Mouse (Mus musculus) testis, adult 2 months (tissue): ENCODE data around the gene Mthfr. TPM values are rescaled to one million over a fixed set of nuclear protein-coding genes. Genes with fewer than 3 reads are reported as not detected.

Experiments used
- H3K27ac ChIP-seq: fragments of 200-500 bp; 2 replicates; pipeline ENCODE4 v1.5.1; 2012; ENCODE audit warnings: low read depth, low read length; ENCODE audit not compliant: control insufficient read depth, insufficient read depth
- H3K27me3 ChIP-seq: fragments of 200-500 bp; 2 replicates; pipeline ENCODE4 v1.6.1; 2012; ENCODE audit warnings: mild to moderate bottlenecking, low read length, moderate library complexity; ENCODE audit not compliant: control insufficient read depth, insufficient read depth
- H3K36me3 ChIP-seq: fragments of 200-500 bp; 2 replicates; pipeline ENCODE4 v1.6.1; 2012; ENCODE audit warnings: mild to moderate bottlenecking, low read length; ENCODE audit not compliant: control insufficient read depth, insufficient read depth
- H3K4me1 ChIP-seq: fragments of 200-500 bp; 2 replicates; pipeline ENCODE4 v1.6.1; 2012; ENCODE audit warnings: low read length; ENCODE audit not compliant: control insufficient read depth, insufficient read depth
- H3K4me3 ChIP-seq: fragments of 200-500 bp; 2 replicates; pipeline ENCODE4 v1.5.1; 2012; ENCODE audit warnings: low read depth, mild to moderate bottlenecking, low read length, moderate library complexity, mixed read lengths; ENCODE audit not compliant: control insufficient read depth
- CTCF ChIP-seq: fragments of 200-500 bp; IDR thresholded peaks from 2 replicates; pipeline ENCODE4 v1.5.1; 2012; ENCODE audit warnings: low read depth, mild to moderate bottlenecking, inconsistent platforms, low read length, moderate library complexity; ENCODE audit not compliant: control insufficient read depth, insufficient read depth, insufficient replicate concordance
- POLR2A ChIP-seq: fragments of 200-500 bp; IDR thresholded peaks from 2 replicates; pipeline ENCODE4 v1.6.1; 2012; ENCODE audit warnings: low read depth, mild to moderate bottlenecking, inconsistent platforms, low read length, moderate library complexity; ENCODE audit not compliant: control insufficient read depth
- polyA plus RNA-seq: library from polyadenylated mRNA; depleted of rRNA; stranded (reverse); fragments of >200 nt; gene quantifications from 2 replicates; pipeline ENCODE4 v1.2.3, GENCODE M21; 2012; rRNA removed

Mthfr gene
- polyA plus RNA-seq, result 31.8 and 34.7 TPM in 2 replicates

GRCm38 (mm10) chr4:148038600-148039253 is at the start of gene Mthfr, which contains the start of gene Clcn6:
Gene Mthfr (plus strand): TSS chr4:148039077.
Gene Clcn6 (minus strand): TSS chr4:148038821.
- no peaks in the 10 kb centered on the region for H3K27me3 ChIP-seq
- peak; percentile 85 for TF ChIP-seq POLR2A
- no peak for TF ChIP-seq CTCF
- H3K4me1 ChIP-seq, result peaks cover 9% of the 10 kb centered on the region
- peak within 1 kb of the TSS; percentile 93 for H3K4me3 ChIP-seq
- peak within 1 kb of the TSS; percentile 91 for H3K27ac ChIP-seq
- no peaks in the 10 kb centered on the region; the same call in none of the 2 replicates for H3K36me3 ChIP-seq

- Histone ChIP-seq H3K36me3 (no peaks in the 10 kb centered on the region), H3K27ac (no peak overlapping the region), H3K4me1 (no peaks in the 10 kb centered on the region), H3K27me3 (no peaks in the 10 kb centered on the region), H3K4me3 (no peak overlapping the region)
- TF ChIP-seq POLR2A, result no peak
- no peak for TF ChIP-seq CTCF
Observed at GRCm38 (mm10) chr4:147993571-147994095, 45.2 kb upstream of the Mthfr start.

GRCm38 (mm10) chr4:147995311-147995710 is 43.6 kb upstream of the Mthfr start:
- Histone ChIP-seq H3K27ac (no peak overlapping the region), H3K4me3 (no peak overlapping the region), H3K36me3 (no peaks in the 10 kb centered on the region), H3K4me1 (no peaks in the 10 kb centered on the region), H3K27me3 (no peaks in the 10 kb centered on the region)
- TF ChIP-seq POLR2A (no peak), CTCF (no peak)

- no peak for TF ChIP-seq POLR2A
- H3K4me3 ChIP-seq, result no peak within 1 kb of the TSS
- H3K36me3 ChIP-seq, result no peaks in the 10 kb centered on the region; the same call in 1 of the 2 replicates
- H3K4me1 ChIP-seq, result no peaks in the 10 kb centered on the region
- no peaks in the 10 kb centered on the region for H3K27me3 ChIP-seq
- no peak within 1 kb of the TSS for H3K27ac ChIP-seq
Observed at GRCm38 (mm10) chr4:148000202-148000772, 38.6 kb upstream of the Mthfr start, which contains the start of gene Nppa. Gene Nppa (plus strand): TSS chr4:148000722.

- TF ChIP-seq CTCF, result no peak
- Histone ChIP-seq H3K4me3 (no peak overlapping the region), H3K27me3 (no peaks in the 10 kb centered on the region), H3K27ac (no peak overlapping the region), H3K36me3 (peaks cover 4% of the 10 kb centered on the region), H3K4me1 (no peaks in the 10 kb centered on the region)
Observed at GRCm38 (mm10) chr4:148001013-148001789, 37.7 kb upstream of the Mthfr start.

GRCm38 (mm10) chr4:148001866-148002265 is 37.0 kb upstream of the Mthfr start:
- Histone ChIP-seq H3K36me3 (peaks cover 5% of the 10 kb centered on the region), H3K27me3 (no peaks in the 10 kb centered on the region), H3K27ac (no peak overlapping the region), H3K4me3 (no peak overlapping the region), H3K4me1 (no peaks in the 10 kb centered on the region)
- TF ChIP-seq CTCF (no peak), POLR2A (no peak)

GRCm38 (mm10) chr4:148004361-148004760 is 34.5 kb upstream of the Mthfr start:
- TF ChIP-seq CTCF (no peak), POLR2A (no peak)
- Histone ChIP-seq H3K27ac (no peak overlapping the region), H3K27me3 (no peaks in the 10 kb centered on the region), H3K36me3 (peaks cover 12% of the 10 kb centered on the region), H3K4me1 (no peaks in the 10 kb centered on the region), H3K4me3 (no peak overlapping the region)
